Mouse (Mus musculus) E14TG2a.4 (cell line): ENCODE results near the gene Arhgef28.

Experiments used
- CTCF ChIP-seq: conservative IDR thresholded peaks from 2 replicates; pipeline ENCODE4 v1.5.1; 2014; ENCODE audit warnings: low read length
- NANOG ChIP-seq: IDR thresholded peaks from 2 replicates; pipeline ENCODE4 v1.6.1; 2014; ENCODE audit warnings: borderline replicate concordance, low read length, mixed read lengths
- POU5F1 ChIP-seq: IDR thresholded peaks from 2 replicates; pipeline ENCODE4 v1.6.1; 2014; ENCODE audit warnings: low read length, borderline replicate concordance

GRCm38 (mm10) chr13:97946422-97946821 is 259.8 kb downstream of the Arhgef28 start:
- TF ChIP-seq POU5F1 (no peak), CTCF (no peak), NANOG (no peak)
